ENCODE assay signal across 8 mouse cellular contexts in the genomic region with DNA sequence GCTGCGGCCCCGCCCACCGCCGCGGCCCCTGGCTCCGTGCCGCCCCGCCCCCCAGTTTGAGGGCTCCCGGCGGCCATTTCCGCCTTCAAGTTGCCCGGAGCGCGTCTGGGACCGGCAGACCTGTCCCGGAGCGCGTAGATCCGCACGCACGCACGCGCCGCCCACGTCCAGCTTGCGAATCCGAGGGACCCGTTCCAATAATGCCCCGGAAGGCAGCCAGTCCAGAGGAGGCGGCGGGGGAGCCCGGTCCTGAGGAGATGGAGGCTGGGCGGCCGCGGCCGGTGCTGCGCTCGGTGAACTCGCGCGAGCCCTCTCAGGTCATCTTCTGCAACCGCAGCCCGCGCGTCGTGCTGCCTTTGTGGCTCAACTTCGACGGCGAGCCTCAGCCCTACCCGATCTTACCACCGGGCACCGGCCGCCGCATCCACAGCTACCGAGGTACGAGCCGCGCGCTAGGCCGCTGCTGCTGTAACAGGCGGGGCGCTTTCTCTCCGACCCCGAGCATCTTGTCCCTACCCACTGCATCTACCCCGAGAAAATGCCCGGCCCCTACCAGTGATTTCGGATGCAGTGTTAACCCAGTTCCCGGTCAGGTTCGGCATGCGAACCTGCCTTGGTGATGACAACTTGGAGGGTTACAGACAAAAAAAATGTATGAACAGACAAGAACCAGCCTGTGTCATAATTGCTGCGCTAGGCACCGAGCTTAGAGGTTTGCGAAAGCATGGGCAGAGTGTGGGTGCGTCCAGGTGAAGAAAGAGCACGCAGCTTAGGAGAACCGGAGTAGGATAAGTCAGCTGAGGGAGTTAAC. TPM values are rescaled to one million over a fixed set of nuclear protein-coding genes. Genes with fewer than 3 reads are reported as not detected.
DNase-seq lines count a peak whose midpoint lies in the region.

A gene (plus strand): TSS at position 19 of the 811 bp plus-strand sequence.

- H3K9me3 ChIP-seq in hindbrain, embryonic 10.5 days: no peaks in the 10 kb centered on the region

- H3K36me3 ChIP-seq in hindbrain, embryonic 10.5 days: peaks cover 33% of the 10 kb centered on the region

- peaks cover 22% of the 10 kb centered on the region for H3K4me1 ChIP-seq in hindbrain, embryonic 10.5 days (replicated peaks)

- peak within 1 kb of the TSS; percentile 95 for H3K27ac ChIP-seq in hindbrain, embryonic 10.5 days

- peak; percentile 81 for DNase-seq in MN1 (ENCODE audit: low spot score)
- peak; percentile 87 for DNase-seq in cerebellum, adult 9-11 months
- DNase-seq in frontal cortex, adult 2 months (ENCODE audit: extremely low spot score in 1 of 2, low spot score in 1 of 2): peak in 1 of 2 experiments; percentile 86
- DNase-seq in hindbrain, embryonic 10.5 days (ENCODE audit: low spot score): peak; percentile 86
- peak; percentile 86 to 91 for DNase-seq in layer of hippocampus, postnatal 14 days (ENCODE audit: low spot score in 2 of 2)
- peak; percentile 88 for DNase-seq in lung, postnatal 14 days
- peak; percentile 72 for DNase-seq in retina, adult 2 months (ENCODE audit: low read depth, low spot score)
- peak; percentile 83 to 86 for DNase-seq in thymus, postnatal 36 days

- 1% methylated on average over 76 of the region's 76 CpGs for WGBS in hindbrain, embryonic 10.5 days

- no peaks in the 10 kb centered on the region for H3K27me3 ChIP-seq in hindbrain, embryonic 10.5 days (ENCODE audit: insufficient read depth, poor library complexity, severe bottlenecking)

- peak within 1 kb of the TSS; percentile 78 for H3K4me3 ChIP-seq in hindbrain, embryonic 10.5 days

RNA-seq across cellular contexts. Expression of the gene that starts here (rescaled TPM):
- 49.0 and 51.4 TPM in 2 replicates for polyA plus RNA-seq in frontal cortex, adult 2 months (2012; rRNA removed)
- polyA plus RNA-seq in hindbrain, embryonic 10.5 days (2016; fragmentation: Nextera tagmentation; extraction: Ambion mirVana): 43.0 and 45.8 TPM in 2 replicates
- 10 to 100 TPM; 51.9 to 54.7 TPM for total RNA-seq in layer of hippocampus, postnatal 14 days (2021)
